13 mouse cellular contexts compared by ENCODE assay signal in the genomic region with DNA sequence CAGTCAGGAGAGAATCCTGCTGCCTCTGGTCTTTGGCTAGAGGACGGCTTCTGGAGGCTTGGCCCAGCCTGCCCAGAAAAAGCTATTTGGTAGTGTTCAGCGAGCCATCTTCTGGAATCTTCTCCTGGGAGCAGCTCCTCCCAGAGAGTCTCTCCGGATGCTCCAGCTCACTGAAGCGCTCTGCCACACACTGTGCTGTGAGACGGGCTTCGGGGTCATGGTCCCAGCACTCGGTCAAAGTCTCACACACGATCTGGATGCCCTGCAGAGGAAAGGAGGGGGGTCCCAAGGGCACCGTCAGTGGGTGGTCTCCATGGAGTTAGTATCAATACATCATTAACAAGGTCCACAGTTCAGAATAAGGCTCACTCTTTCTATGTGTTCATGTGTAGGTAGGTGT.
"Had no signal": no experiment of that assay in that cellular context is flagged by ENCODE, and none has a peak within 500 bp of the region (broad histone marks: within the 10 kb centered on the region; RNA-seq: fewer than 3 reads in every experiment).

No protein-coding gene starts in this region.

- H3K27ac ChIP-seq: limb, embryonic 12.5 days; liver, embryonic 13.5 days; lung, embryonic 15.5 days; neural tube, embryonic 12.5 days had no signal

- H3K4me2 ChIP-seq: limb, embryonic 12.5 days; liver, embryonic 13.5 days; lung, embryonic 15.5 days; neural tube, embryonic 12.5 days had no signal

- ATAC-seq: hindbrain, embryonic 16.5 days; intestine, postnatal 0 days; liver, postnatal 0 days had no signal

- H3K9ac ChIP-seq: limb, embryonic 12.5 days; liver, embryonic 13.5 days; liver, postnatal 0 days; lung, embryonic 15.5 days; neural tube, embryonic 12.5 days had no signal

- H3K4me3 ChIP-seq: limb, embryonic 12.5 days; liver, embryonic 13.5 days; lung, embryonic 15.5 days; neural tube, embryonic 12.5 days had no signal

- H3K27me3 ChIP-seq: limb, embryonic 12.5 days; liver, embryonic 13.5 days; lung, embryonic 15.5 days; neural tube, embryonic 12.5 days had no signal

- H3K36me3 ChIP-seq: neural tube, embryonic 12.5 days had no signal

- H3K9me3 ChIP-seq: limb, embryonic 12.5 days; liver, embryonic 13.5 days; lung, embryonic 15.5 days; neural tube, embryonic 12.5 days had no signal

- DNase-seq: layer of hippocampus, adult 9-11 months; liver; liver, embryonic 13.5 days; liver, postnatal 0 days; lung, postnatal 14 days; midbrain, embryonic 14.5 days; right cerebral cortex, postnatal 25 days; thymus, postnatal 4 days had no signal
